Mouse (Mus musculus): ENCODE results near the gene Cyp3a11. TPM values are rescaled to one million over a fixed set of nuclear protein-coding genes. Genes with fewer than 3 reads are reported as not detected.
"Not testable (repeated sequence)": the region's sequence is repeated elsewhere in the genome, so short reads cannot be mapped to it uniquely, and the experiment has no call there.

Gene Cyp3a11
- polyA plus RNA-seq (2012; fragmentation: generic; extraction: Trizol) = not detected
- long read RNA-seq, experiment 1 = 0 reads
- long read RNA-seq, experiment 2 = 0 reads

- Histone ChIP-seq H3ac (ENCODE audit: control insufficient read depth, insufficient read length, low read depth) (no peak within 1 kb of the TSS), H3K4me3 (ENCODE audit: insufficient read depth, poor library complexity, severe bottlenecking) (no peak within 1 kb of the TSS), H3K36me3 (ENCODE audit: control insufficient read depth, insufficient read depth) (no peaks in the 10 kb centered on the region), H3K79me2 (ENCODE audit: control insufficient read depth, insufficient read depth) (no peaks in the 10 kb centered on the region), H3K27me3 (ENCODE audit: control insufficient read depth, insufficient read depth, insufficient read length) (no peaks in the 10 kb centered on the region), H3K79me3 (ENCODE audit: low read depth) (no peaks in the 10 kb centered on the region)
- TF ChIP-seq MYOD1 (IDR thresholded peaks at IDR 0.05; ENCODE audit: control insufficient read depth, insufficient read length, low read depth) (no peak), MYOG (IDR thresholded peaks at IDR 0.05; ENCODE audit: control insufficient read depth, extremely low read depth, insufficient read length) (no peak), FOSL1 (IDR thresholded peaks at IDR 0.05; ENCODE audit: insufficient read depth, low read length, poor library complexity, severe bottlenecking) (no peak), CTCF (IDR thresholded peaks at IDR 0.05; ENCODE audit: control insufficient read depth, insufficient read depth, insufficient read length) (no peak), CEBPB (IDR thresholded peaks at IDR 0.05; ENCODE audit: low read depth) (no peak), MAX (IDR thresholded peaks at IDR 0.05) (no peak)
Measured at GRCm38 (mm10) chr5:145879688-145880087, at the start of gene Cyp3a11. Gene Cyp3a11 (minus strand): TSS chr5:145879964.

- TF ChIP-seq MYOD1 (IDR thresholded peaks at IDR 0.05; ENCODE audit: control insufficient read depth, insufficient read length, low read depth) = no peak
- no peak for TF ChIP-seq USF1 (IDR thresholded peaks at IDR 0.05; ENCODE audit: low read depth)
- TF ChIP-seq FOSL1 (IDR thresholded peaks at IDR 0.05; ENCODE audit: insufficient read depth, low read length, poor library complexity, severe bottlenecking) = no peak
- TF ChIP-seq CEBPB (IDR thresholded peaks at IDR 0.05; ENCODE audit: low read depth) = no peak
- Histone ChIP-seq H3K36me3 (ENCODE audit: control insufficient read depth, insufficient read depth) (no peaks in the 10 kb centered on the region), H3ac (ENCODE audit: control insufficient read depth, insufficient read length, low read depth) (no peak overlapping the region), H3K4me3 (ENCODE audit: insufficient read depth, poor library complexity, severe bottlenecking) (no peak overlapping the region), H3K27me3 (ENCODE audit: control insufficient read depth, insufficient read depth, insufficient read length) (no peaks in the 10 kb centered on the region), H3K79me2 (ENCODE audit: control insufficient read depth, insufficient read depth) (no peaks in the 10 kb centered on the region), H3K79me3 (ENCODE audit: low read depth) (no peaks in the 10 kb centered on the region)
Measured at GRCm38 (mm10) chr5:145912912-145913311, 33.1 kb upstream of the Cyp3a11 start.

DNA sequence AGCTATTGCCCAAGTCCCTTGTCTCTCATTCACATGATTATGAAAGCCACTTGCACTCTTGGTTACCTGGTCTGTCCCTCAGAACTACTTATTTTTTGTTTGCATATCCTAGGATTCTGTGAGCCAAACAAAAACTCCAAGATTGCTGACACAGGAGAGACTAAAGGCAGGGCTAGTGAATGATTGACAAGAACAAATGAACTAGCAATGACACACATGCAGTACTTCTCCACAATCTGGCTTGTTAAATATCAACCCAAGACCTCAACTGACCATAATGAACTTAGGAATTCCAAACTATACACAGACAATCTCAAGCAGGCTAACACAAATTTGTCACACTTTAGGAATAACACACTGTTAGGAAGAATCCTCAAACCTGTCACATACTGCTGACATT is 32.0 kb upstream of the Cyp3a11 start:
- TF ChIP-seq MAX (IDR thresholded peaks at IDR 0.05) (no peak), CTCF (IDR thresholded peaks at IDR 0.05; ENCODE audit: control insufficient read depth, insufficient read depth, insufficient read length) (no peak), USF1 (IDR thresholded peaks at IDR 0.05; ENCODE audit: low read depth) (no peak), MYOG (IDR thresholded peaks at IDR 0.05; ENCODE audit: control insufficient read depth, extremely low read depth, insufficient read length) (no peak), FOSL1 (IDR thresholded peaks at IDR 0.05; ENCODE audit: insufficient read depth, low read length, poor library complexity, severe bottlenecking) (no peak), CEBPB (IDR thresholded peaks at IDR 0.05; ENCODE audit: low read depth) (no peak), MYOD1 (IDR thresholded peaks at IDR 0.05; ENCODE audit: control insufficient read depth, insufficient read length, low read depth) (no peak)
- Histone ChIP-seq H3K36me3 (ENCODE audit: control insufficient read depth, insufficient read depth) (no peaks in the 10 kb centered on the region), H3K79me3 (ENCODE audit: low read depth) (no peaks in the 10 kb centered on the region), H3K4me3 (ENCODE audit: insufficient read depth, poor library complexity, severe bottlenecking) (no peak overlapping the region), H3K27me3 (ENCODE audit: control insufficient read depth, insufficient read depth, insufficient read length) (no peaks in the 10 kb centered on the region), H3K79me2 (ENCODE audit: control insufficient read depth, insufficient read depth) (no peaks in the 10 kb centered on the region), H3ac (ENCODE audit: control insufficient read depth, insufficient read length, low read depth) (no peak overlapping the region)

- not testable (repeated sequence) for H3K4me3 ChIP-seq (ENCODE audit: insufficient read depth, poor library complexity, severe bottlenecking); H3K79me3 ChIP-seq (ENCODE audit: low read depth); H3K36me3 ChIP-seq (ENCODE audit: control insufficient read depth, insufficient read depth); H3ac ChIP-seq (ENCODE audit: control insufficient read depth, insufficient read length, low read depth); H3K27me3 ChIP-seq (ENCODE audit: control insufficient read depth, insufficient read depth, insufficient read length); H3K79me2 ChIP-seq (ENCODE audit: control insufficient read depth, insufficient read depth)
Measured at GRCm38 (mm10) chr5:145906937-145907336, 27.2 kb upstream of the Cyp3a11 start.

GRCm38 (mm10) chr5:145904535-145904934 is 24.8 kb upstream of the Cyp3a11 start:
- no peaks in the 10 kb centered on the region for H3K27me3 ChIP-seq (ENCODE audit: control insufficient read depth, insufficient read depth, insufficient read length)

DNA sequence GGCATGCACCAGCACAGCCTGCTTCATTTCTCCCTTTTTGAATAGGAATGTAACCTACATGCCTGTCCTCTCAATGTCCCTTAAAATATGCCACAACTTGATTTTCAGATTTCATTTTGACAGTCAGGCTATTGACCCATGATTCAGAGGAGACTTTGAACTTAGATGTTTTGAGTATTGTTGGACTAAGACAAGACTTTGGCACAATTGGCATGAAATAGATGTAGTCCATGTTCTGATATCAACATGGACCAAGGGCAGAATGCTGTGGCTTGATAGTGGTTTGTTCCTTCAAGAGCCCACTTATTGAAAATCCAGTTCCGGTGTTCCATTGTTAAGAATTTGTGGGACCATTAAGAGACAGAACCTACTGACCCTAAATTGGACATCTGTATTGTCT is 23.6 kb upstream of the Cyp3a11 start:
- Histone ChIP-seq H3K79me2 (ENCODE audit: control insufficient read depth, insufficient read depth) (no peaks in the 10 kb centered on the region), H3K4me3 (ENCODE audit: insufficient read depth, poor library complexity, severe bottlenecking) (no peak overlapping the region), H3ac (ENCODE audit: control insufficient read depth, insufficient read length, low read depth) (no peak overlapping the region), H3K79me3 (ENCODE audit: low read depth) (no peaks in the 10 kb centered on the region), H3K27me3 (ENCODE audit: control insufficient read depth, insufficient read depth, insufficient read length) (no peaks in the 10 kb centered on the region), H3K36me3 (ENCODE audit: control insufficient read depth, insufficient read depth) (no peaks in the 10 kb centered on the region)
- TF ChIP-seq MYOD1 (IDR thresholded peaks at IDR 0.05; ENCODE audit: control insufficient read depth, insufficient read length, low read depth) (no peak), CEBPB (IDR thresholded peaks at IDR 0.05; ENCODE audit: low read depth) (no peak), MYOG (IDR thresholded peaks at IDR 0.05; ENCODE audit: control insufficient read depth, extremely low read depth, insufficient read length) (no peak), MAX (IDR thresholded peaks at IDR 0.05) (no peak), FOSL1 (IDR thresholded peaks at IDR 0.05; ENCODE audit: insufficient read depth, low read length, poor library complexity, severe bottlenecking) (no peak), USF1 (IDR thresholded peaks at IDR 0.05; ENCODE audit: low read depth) (no peak), CTCF (IDR thresholded peaks at IDR 0.05; ENCODE audit: control insufficient read depth, insufficient read depth, insufficient read length) (no peak)

More at GRCm38 (mm10) chr5:145904535-145904934, 24.8 kb upstream of the Cyp3a11 start:
- no peak for TF ChIP-seq MYOD1 (IDR thresholded peaks at IDR 0.05; ENCODE audit: control insufficient read depth, insufficient read length, low read depth)
- no peak for TF ChIP-seq FOSL1 (IDR thresholded peaks at IDR 0.05; ENCODE audit: insufficient read depth, low read length, poor library complexity, severe bottlenecking)
- TF ChIP-seq USF1 (IDR thresholded peaks at IDR 0.05; ENCODE audit: low read depth) = no peak
- no peak for TF ChIP-seq CEBPB (IDR thresholded peaks at IDR 0.05; ENCODE audit: low read depth)
- no peak for TF ChIP-seq MYOG (IDR thresholded peaks at IDR 0.05; ENCODE audit: control insufficient read depth, extremely low read depth, insufficient read length)
- TF ChIP-seq CTCF (IDR thresholded peaks at IDR 0.05; ENCODE audit: control insufficient read depth, insufficient read depth, insufficient read length) = no peak
- no peak for TF ChIP-seq MAX (IDR thresholded peaks at IDR 0.05)
- Histone ChIP-seq H3K79me3 (ENCODE audit: low read depth) (no peaks in the 10 kb centered on the region), H3K4me3 (ENCODE audit: insufficient read depth, poor library complexity, severe bottlenecking) (no peak overlapping the region), H3K36me3 (ENCODE audit: control insufficient read depth, insufficient read depth) (no peaks in the 10 kb centered on the region), H3ac (ENCODE audit: control insufficient read depth, insufficient read length, low read depth) (no peak overlapping the region), H3K79me2 (ENCODE audit: control insufficient read depth, insufficient read depth) (no peaks in the 10 kb centered on the region)

Measured in C2C12 (cell line).